Mouse (Mus musculus) hematopoietic multipotent progenitor cell, adult 10-12 weeks (in vitro differentiated cells): Measurements from ENCODE around the gene Rgs16. TPM values are rescaled to one million over a fixed set of nuclear protein-coding genes. Genes with fewer than 3 reads are reported as not detected.

Experiments used
- polyA plus RNA-seq: library from polyadenylated mRNA; stranded (reverse); fragments of >175 nt; gene quantifications from 2 replicates; pipeline ENCODE4 v1.2.3, GENCODE M21; 2012; ENCODE audit warnings: low replicate concordance

Gene Rgs16
- polyA plus RNA-seq = 0.93 and 1.3 TPM in 2 replicates

DNA sequence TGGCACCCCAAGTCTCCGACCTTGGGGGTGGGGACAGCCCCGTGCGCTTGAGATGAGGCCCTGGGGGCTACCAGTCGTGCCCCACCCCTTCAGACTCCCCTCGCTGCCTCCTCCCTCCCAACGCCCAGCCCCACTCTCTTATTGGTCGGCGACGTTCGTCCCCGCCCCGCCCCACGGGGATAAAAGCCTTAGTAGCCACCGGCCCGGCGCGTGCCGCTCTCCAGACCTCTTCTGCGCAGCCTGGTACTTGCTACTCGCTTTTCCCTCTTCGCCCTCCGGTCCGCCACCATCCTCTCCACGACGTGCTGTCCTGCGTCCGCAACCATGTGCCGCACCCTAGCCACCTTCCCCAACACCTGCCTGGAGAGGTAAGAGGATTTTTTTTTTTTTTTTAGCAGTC is at the start of gene Rgs16:
TSS of gene Rgs16 (plus strand) at position 205 of the 400 bp plus-strand sequence.

GRCm38 (mm10) chr1:153749211-153749801 is 9.2 kb downstream of the Rgs16 start, which contains the start of gene Rnasel:
Gene Rnasel, plus strand, starts transcription at chr1:153749426.

Other genes with a start within 250 kb of the Rgs16 start
- 0.40 and 0.45 TPM in 2 replicates for gene Npl, start 190.3 kb upstream of the Rgs16 start, polyA plus RNA-seq
- gene Rgs8, start 87.3 kb upstream of the Rgs16 start, polyA plus RNA-seq = not detected in 2 replicates
- gene Rnasel, start 9.1 kb downstream of the Rgs16 start, polyA plus RNA-seq = 5.2 and 6.1 TPM in 2 replicates
- gene Rgsl1, start 103.8 kb downstream of the Rgs16 start, polyA plus RNA-seq = not detected in 2 replicates
- gene Teddm1b, start 134.0 kb downstream of the Rgs16 start, polyA plus RNA-seq = not detected in 2 replicates
- not detected in 2 replicates for gene Teddm1a, start 151.4 kb downstream of the Rgs16 start, polyA plus RNA-seq
- gene Glul, start 159.6 kb downstream of the Rgs16 start, polyA plus RNA-seq = 10.3 and 64.9 TPM in 2 replicates
- gene Teddm2, start 159.9 kb downstream of the Rgs16 start, polyA plus RNA-seq = 0.21 and 0.29 TPM in 2 replicates